Mouse (Mus musculus): ENCODE measurements around the gene Klk4. TPM values are rescaled to one million over a fixed set of nuclear protein-coding genes. Genes with fewer than 3 reads are reported as not detected.

Gene Klk4
- polyA plus RNA-seq (2017; shearing (Covaris generic)), result not detected

DNA sequence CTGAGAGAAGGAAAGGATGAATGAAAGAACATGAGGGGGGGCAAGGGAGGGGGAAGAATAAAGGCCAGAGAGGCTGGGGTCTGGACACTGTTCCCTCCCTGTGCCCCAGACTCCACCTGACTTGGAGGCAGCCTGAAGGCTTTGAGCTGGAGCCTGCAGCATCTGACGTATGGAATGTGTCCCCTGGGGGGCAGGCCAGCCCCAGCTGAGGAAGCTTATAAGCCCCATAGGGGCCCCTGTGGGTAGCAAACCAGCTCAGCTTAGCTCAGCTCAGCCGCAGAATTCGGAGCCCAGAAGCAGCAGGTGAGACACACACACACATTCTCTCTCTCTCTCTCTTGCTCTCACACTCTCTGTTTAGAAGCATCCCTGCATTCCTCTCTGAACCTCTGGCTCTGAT, at the start of gene Klk4:
Gene Klk4, plus strand, starts transcription at position 249 of the 400 bp plus-strand sequence.
- ATAC-seq, result no peak

DNA sequence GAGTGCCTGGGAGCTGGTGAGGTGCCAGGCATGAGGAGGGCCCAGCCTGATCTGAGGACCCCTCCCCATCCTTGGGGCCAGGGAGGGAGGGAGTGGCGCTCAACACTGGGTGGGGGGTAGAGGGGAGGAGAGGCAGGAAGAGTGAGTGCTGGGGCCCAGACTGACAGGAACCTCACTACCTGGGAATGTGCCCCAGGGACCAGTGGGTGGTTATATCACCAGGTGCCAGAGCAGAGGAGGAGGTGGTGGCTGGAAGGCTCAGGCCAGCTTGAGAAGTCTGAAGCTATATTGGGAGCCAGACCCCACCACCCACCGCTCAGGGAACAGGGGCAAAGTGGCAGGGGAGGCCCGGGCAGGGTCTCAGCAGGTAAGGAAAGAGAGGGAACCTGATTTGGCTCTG, 39.3 kb upstream of the Klk4 start, which contains the start of gene Klk5:
Gene Klk5, plus strand, starts transcription at position 271 of the 400 bp plus-strand sequence.
- ATAC-seq, result no peak

DNA sequence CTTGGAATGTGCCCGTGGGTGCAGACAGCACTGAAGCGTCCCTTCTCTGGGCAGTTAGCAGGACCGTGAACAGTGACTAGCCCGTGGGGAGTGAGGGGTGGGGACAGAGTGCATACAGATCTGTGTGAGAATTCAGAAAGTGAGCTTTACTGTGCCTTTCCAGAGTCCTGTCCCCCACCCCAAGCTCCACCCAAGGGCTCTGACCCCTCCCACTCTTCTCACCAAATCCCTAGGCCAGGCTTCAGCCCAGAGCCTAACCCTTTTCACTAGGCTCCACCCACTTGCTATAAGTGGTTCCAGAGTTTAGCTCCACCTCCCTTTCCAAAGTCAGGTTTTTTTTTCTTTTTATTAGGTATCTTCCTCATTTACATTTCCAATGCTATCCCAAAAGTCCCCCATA, 37.2 kb upstream of the Klk4 start:
- ATAC-seq, result no peak

DNA sequence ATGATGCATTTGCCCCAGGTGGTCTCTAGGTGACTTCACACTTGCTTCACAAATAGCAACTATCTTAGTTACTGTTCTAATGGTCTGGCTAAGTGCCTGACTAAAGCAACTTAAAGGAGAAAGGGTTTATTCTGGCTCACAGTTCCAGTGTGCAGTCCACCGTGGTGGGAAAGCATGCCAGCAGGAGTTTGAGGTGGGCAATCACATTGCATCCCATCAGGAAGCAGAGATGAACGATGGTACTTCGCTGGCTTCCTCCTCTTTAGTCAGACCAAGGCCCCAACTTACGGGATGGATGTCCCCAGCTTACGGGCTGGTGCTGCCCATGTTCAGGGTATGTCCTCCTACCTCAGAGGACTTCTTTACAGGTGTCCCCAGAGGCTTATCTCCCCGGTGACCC, 29.3 kb upstream of the Klk4 start:
- no peak for ATAC-seq

DNA sequence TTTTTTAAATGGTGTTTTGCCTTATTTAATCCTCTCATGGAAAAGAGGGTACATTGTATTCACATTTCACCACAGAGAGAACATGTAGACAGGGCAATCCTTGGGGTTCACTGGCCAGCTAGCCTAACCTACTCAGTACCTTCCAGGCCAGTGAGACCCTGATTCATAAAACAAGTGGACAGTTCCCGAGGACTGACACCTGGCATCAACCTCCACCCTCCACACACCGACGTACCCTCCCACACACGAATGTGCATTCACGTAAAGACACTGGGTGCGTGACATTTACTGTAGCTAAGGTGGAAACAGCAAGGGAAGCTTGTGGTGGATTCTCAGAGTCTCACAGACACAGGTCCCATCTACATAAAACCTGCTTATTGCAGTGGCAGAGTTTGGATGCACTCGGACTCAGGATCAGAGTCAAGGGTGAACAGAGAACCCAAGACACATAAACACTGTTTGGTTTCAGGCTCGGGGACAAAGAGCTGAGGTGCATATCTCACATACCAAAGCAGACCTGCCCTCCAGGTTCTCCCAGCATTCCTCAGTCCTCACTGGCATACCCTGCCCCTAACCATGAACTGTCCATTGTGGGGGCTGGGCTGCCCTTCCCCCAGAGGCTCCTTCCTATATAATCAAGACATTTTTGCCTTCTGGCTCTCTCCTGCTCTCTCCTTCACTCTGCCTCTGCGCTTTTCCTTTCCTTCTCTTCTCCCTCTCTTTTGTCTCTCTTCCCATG, 26.1 kb upstream of the Klk4 start:
- no peak for ATAC-seq

DNA sequence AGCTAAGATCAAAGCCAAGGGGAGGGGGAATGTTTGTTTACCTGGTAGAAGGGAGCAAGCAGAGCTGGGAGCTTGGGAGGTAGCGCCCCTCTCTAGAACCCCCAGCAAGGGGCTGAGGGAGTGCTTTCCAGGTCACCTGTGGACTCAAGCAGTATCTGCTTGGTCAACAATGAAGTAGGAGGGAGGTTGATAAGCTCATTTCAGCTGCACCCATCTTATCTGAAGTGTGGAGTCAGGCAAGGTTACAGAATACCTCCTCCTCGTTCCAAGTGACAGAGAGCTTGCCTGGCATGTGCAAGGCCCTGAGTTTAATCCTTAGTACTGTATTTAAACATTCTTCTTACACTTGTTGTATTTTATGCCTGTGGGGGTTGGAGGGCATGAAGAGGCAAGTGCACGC, 25.3 kb upstream of the Klk4 start:
- ATAC-seq, result no peak

DNA sequence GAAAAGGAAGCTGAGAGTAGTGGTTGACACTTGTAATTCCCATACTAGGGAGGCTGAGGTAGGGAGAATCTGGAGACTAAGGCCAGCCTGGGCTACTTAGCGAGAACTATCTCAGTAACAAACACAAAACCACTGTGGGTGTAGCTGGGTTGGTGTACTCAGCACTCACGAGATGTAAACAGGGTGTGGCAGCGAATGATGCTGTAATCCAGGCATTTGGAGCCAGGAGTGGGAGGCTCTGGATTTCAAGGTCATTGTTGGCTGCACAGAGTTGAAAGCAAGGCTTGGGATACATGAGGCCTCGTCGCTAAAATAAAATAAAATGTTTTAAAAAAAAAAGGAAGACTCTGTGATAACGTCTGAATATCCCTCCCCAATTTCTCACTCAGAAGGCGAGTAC, 24.7 kb upstream of the Klk4 start:
- no peak for ATAC-seq

DNA sequence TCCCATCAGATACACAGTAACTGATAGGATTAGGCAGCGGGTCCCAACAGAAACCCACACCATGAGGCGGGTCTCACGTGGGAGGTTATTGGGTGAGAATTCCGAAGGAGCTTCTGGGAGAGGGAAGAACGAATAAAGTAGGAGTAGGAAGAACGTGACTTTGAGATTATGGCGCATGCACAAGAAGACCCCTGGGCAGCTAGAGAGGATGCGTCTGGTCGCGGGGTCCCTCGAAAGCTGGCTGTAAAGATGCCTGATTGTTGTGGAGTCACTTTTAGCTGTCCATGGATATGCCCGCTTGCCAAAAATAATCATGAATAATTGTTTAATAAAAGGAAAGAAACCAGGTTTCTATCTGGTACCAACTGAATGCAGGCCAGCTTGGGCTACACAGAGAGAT, 23.5 kb upstream of the Klk4 start:
- ATAC-seq, result no peak

DNA sequence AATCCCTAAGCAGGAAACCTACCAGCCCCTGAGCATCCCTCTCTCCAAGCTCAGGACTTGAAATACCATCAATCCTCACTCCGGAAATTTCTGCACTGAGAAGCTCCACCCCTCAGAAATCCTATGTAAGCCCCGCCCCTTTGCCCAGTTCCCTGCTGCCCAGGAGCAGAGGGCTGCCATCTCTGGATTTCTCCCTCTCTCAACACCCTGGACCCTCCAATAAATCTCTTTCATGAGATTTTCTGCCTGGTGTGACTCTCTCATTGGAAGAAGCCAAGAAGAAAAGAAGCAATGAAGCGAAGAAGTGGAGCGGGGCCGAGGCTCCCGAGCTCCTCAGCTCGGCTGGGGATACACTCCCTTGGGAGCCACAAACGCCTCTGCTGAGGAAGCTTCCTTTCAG, 20.5 kb upstream of the Klk4 start:
- no peak for ATAC-seq

DNA sequence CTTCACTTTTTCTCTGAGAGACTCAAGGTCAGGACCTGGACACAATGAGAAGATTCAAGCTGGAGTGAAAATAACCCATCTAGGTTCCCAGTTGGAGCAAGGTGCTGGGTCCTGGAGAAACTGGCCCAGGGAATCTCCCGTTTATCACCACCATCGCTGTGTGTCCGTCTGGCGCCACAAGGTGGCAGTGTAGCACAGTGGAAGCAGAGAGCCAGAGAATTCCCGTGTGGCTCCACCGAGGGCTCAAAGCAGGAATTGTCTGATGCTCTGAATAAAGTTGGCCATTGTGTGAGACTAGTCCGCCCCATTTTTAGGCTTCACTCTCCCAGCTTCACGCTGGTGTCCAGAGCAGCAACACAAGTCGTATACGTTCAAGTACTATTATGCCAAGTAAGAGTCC, 7.7 kb upstream of the Klk4 start:
- no peak for ATAC-seq

DNA sequence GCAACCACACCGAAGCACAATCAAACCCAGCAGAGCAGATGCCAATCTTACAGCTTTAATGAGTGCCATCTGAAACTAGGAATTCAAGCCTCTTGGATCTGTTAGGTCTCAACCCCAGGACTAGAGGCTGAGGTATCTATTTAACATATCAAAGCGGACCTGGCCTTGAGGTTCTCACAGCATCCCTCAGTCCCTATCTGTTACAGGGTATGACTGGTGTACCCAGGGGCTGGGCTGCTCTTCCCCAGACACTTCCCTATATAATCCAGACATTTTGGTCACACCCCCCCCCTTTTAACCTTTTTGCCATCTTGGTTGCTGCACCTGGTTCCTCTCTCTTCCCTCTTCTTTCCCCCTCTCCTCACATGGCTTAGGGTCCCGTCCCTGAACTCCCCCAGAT, 7.3 kb upstream of the Klk4 start:
- no peak for ATAC-seq

DNA sequence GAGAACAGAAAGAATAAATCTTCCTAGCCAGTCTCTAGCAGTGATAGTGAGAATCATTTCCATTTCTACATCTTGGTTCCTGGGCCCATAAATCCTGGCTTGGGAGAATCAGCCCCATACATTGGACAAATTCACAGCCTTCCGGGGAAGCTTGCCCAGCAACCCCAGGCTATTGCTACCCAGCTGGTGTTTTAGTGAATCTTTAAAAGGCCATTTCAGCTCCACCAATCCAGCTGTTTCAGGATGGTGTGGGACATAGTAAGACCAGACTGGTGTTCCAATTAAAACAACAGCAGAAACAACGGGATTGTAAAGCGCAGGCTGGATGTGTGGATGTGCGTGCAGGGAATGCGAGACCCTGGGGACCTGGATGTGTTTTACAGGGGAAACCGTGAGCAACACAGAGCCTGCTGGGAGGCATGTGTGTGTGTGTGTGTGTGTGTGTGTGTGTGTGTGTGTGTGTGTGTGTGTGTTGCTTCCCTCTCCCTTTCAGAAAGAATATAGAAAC, 6.0 kb upstream of the Klk4 start:
- no peak for ATAC-seq

DNA sequence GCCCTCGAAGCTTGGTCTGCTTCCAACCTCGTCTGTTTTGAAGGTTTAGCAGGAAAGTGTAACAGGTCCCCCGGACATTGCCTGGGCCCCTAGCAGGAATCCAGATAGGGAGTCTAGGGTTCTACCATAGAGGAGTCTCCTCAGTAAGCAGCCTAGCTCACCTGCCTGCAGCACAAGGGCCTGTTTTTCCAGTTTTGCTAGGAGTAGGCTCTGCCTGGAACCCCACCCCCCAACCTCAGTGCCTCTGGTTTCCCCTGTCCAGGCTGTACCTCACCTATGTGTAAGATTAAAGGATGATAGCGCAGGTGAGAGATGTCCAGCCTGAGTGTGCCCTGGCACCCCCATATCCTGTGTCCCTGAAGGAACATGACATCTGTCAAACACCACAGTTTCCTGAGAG, 4.5 kb upstream of the Klk4 start:
- ATAC-seq, result no peak

DNA sequence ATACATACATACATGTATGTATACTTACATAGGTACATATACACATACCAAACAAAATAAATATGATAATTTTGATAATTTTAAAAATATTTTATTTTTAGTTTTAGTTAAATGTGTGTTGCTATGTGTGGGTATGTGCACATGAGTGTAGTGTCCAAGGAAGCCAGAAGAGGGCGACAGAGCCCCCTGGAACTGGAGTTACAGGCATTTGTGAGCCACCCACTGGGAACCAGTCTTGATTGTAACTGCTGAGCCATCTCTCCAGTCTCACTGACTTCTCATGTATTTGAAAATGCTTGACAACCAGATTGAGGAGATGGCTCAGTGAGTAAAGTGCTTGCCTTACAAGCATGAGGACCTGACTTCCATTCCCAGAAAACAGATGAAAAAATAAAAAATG, 2.7 kb upstream of the Klk4 start:
- no peak for ATAC-seq

DNA sequence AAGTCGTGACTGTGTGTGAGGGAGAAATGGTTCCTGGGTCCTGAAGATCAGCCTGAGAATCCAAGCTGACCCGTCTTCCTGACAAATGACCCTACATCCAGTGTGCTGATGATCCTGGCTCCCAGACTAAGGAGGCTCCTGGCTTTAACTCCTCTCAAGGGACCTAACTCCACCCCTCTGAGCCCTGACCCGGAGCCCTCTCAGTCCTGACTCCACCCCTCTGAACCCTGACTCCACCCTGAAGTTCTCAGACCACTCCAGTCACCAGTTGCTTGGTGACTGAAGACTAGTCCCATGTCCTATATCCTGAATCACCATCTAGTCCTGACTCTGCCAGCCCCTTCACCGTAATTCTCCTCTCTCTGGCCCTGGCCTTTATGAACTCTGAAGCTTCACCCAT, 1.4 kb downstream of the Klk4 start:
- no peak for ATAC-seq

DNA sequence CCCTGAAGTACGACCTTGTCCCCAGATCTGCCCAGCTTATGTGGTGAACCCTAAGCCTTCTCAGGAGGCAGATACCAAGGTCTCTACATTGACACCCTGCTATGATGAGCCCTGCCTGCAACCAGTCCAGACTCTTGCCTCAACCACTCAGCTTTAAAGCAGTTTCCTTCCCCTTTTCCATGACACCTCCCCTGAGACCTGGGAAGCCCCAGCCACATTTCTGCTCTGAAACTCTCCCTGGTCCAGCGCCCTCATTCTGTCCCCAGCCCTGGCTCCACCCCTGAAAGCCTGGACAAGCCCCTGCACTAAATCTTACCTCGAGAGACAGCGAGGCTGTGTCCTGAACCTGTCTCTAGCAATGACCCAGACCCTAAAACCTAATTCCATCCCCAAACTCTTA, 1.9 kb downstream of the Klk4 start:
- ATAC-seq, result no peak

DNA sequence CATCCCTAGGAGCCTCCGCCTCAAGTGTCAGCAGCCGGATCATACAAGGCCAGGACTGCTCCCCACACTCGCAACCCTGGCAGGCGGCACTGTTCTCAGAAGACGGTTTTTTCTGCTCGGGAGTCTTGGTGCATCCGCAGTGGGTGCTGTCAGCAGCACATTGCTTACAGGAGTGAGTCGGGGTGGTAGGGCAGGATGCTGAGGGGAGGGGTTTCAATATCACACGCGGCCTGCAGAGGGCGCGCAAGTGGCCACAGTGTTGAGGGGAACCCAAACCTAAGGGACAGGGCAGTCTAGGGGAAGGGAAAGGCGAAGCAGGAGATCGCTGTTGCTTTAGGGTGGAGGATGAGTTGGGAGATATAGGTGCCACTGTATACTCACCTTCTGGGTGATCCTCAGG, 2.6 kb downstream of the Klk4 start:
- ATAC-seq, result peak; percentile 49

DNA sequence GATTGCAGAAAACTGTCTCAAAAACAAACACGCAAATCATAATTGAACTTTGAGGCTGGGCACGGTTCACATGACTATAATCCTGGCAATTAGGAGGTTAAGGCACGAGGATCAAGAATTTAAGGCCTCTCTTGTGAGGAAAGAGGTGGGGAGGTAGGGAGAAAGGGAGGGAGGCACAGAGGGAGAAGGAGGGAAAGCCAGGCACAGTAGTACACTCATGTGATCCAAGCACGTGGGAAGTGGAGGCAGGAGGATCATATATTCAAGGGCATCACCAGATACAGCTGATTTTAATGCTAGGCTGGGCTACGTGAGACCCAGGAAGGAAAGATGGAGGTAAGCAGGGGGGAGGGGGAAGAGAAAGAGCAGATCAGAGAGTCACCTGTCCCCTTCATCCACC, 10.4 kb downstream of the Klk4 start:
- ATAC-seq, result no peak

DNA sequence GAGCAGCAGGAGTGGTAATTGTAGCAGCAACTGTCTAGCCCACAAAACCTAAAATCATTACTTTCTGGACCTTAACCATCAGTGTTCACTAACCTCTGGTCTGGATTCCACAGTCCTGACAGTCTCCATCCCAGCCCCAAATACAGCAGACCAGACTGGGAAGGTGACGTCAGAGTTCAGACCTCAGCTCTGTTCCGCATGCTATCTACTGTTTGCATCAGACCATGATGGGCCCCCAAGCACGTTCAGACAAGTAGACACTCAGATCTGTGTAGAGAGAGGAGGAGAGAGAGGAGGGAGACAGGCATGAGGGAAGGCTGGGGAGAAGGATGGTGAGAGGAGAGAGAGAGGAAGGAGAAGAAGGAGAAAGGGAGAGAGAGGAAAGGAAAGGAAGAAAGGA, 10.8 kb downstream of the Klk4 start:
- ATAC-seq, result no peak

DNA sequence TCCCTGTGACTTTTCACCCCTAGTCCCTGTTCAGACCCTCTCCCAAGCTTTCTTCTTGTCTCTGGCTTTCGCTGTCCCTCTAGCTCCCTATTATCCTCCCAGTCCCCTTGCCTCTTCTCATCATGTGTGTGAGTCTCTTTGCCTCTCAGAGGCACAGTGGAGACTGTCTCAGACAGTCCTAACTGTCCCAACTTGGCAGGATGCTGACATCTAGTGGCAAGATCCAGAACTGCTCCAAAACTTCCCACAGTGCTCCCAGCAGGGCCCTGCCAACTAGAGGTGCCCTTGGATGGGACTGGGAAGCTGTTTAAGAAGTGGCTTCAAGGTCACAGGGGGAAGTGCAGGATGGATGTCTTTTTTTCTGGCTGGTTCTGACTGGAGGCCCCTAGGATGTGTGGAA, 13.9 kb downstream of the Klk4 start:
- peak; percentile 53 for ATAC-seq

DNA sequence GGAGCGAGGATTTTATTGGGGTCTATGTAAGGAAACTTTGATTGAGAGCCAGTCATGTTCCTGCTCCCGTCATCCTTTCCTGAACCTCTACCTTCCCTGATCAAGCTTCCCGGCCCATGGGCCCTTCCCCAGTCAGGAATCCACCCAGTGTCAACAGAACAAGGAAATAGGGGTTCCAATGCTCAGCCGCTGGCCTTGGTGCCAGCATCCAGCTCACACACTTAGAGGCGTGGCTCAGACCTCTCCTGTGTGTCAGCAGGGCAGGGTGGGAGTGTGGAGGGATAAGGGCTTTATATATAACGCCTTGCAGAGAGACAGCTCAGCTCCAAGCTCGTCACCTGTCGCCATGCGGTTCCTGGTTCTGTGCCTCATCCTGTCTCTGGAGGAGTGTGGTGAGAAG, 33.9 kb downstream of the Klk4 start:
- no peak for ATAC-seq

DNA sequence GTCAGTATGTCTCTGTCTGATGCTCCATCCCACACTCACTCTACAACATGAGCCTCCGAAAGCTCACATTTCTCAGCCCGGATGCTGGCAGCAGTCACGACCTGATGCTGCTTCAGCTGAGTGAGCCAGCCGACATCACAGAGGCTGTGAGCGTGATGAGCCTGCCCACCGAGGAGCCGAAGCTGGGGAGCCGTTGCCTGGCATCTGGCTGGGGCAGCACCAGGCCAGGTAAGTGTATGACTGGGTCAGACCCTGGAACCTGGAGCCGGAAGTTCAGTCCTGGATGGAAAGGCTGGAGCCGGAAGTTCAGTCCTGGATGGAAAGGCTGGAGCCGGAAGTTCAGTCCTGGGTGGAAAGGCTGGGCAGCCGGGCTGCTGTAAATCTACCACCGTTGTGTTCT, 37.5 kb downstream of the Klk4 start:
- ATAC-seq, result no peak

DNA sequence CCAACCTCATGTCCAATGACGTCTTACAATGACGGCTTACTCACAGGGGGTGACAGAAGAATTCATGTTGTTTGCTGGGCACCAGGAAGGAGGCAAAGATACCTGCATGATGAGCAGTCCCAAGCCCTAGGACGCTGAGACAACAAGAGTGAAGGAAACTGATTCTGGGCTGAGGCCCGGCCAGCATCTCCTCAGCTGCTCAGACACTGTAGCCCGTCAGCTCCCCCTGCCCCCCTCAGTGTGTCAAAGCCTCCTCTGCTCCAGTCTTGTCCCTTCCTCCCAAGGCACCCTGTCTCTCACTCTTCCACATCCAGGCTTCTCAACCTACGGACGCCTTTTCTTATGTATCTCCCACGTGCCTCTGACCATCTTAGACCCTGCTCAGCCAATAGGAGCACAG, 37.9 kb downstream of the Klk4 start:
- no peak for ATAC-seq

DNA sequence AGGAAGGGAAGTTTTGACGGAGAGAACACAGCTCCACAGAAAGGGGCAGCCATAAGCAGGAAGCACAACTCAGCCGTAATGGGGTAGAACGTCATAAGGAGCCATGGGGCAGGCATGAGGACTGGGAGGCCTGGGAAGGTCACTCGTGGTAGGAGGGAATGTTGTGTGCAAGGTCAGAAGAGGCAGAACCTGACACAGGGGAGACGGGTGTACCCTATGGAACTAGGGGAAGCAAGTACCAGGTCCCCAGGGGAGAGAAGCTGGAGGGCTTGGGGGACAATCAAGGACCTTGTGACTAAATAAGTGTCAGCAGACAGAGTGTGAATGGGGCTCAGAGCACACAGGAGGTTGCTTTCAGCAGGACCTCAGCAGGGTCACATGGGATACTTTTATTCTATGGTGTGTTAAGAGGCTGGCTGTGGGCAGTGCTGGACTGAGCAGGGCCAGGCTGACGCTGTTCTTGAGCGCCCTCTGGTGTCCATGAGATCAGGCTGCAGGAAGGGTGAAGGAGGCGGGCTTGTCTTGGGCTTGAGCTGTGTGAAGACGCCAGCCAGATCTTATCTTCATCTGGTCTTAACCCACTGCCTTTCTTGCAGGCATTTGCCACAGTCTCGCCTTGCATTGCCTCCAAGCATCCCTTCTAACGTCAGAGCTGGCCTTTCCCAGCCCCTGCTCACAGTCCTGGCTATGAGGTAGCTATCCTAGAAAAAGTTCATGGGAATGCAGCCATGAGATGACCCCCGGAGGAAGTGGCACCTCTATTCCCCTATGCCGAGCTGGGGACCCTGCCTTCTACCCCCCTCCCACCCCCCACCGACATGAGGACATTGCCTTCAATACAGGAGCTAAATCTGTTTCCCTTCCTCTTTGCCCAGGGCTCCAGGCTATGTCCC, 38.8 kb downstream of the Klk4 start:
- ATAC-seq, result no peak
